Mouse (Mus musculus): ENCODE results near the gene Med20. TPM values are rescaled to one million over a fixed set of nuclear protein-coding genes. Genes with fewer than 3 reads are reported as not detected.

Gene Med20
- polyA plus RNA-seq, 1 experiment from 2014 or later: 51.6 TPM

Other genes starting within 250 kb of the Med20 start
- 68.7 and 72.4 TPM in 2 replicates for gene Mrps10, start 242.7 kb upstream of the Med20 start, polyA plus RNA-seq (2015; fragmentation: Nextera tagmentation; extraction: Ambion mirVana)
- 0.68 and 0.70 TPM in 2 replicates for gene Guca1b, start 226.2 kb upstream of the Med20 start, polyA plus RNA-seq (2015; fragmentation: Nextera tagmentation; extraction: Ambion mirVana)
- gene Guca1a, start 211.0 kb upstream of the Med20 start, polyA plus RNA-seq (2015; fragmentation: Nextera tagmentation; extraction: Ambion mirVana): 1.2 and 1.8 TPM in 2 replicates
- 1.8 and 2.3 TPM in 2 replicates for gene AI661453, start 175.0 kb upstream of the Med20 start, polyA plus RNA-seq (2015; fragmentation: Nextera tagmentation; extraction: Ambion mirVana)
- gene 1700001C19Rik, start 174.2 kb upstream of the Med20 start, polyA plus RNA-seq (2015; fragmentation: Nextera tagmentation; extraction: Ambion mirVana): not detected in 2 replicates
- 30.5 and 30.9 TPM in 2 replicates for gene Taf8, start 109.3 kb upstream of the Med20 start, polyA plus RNA-seq (2015; fragmentation: Nextera tagmentation; extraction: Ambion mirVana)
- gene Ccnd3, start 106.5 kb upstream of the Med20 start, polyA plus RNA-seq (2015; fragmentation: Nextera tagmentation; extraction: Ambion mirVana): 258 and 277 TPM in 2 replicates
- gene Bysl, start 90 bp upstream of the Med20 start, polyA plus RNA-seq (2015; fragmentation: Nextera tagmentation; extraction: Ambion mirVana): 17.0 and 19.4 TPM in 2 replicates
- 1.8 and 2.2 TPM in 2 replicates for gene Gm20517, start within 50 bp of the Med20 start, polyA plus RNA-seq (2015; fragmentation: Nextera tagmentation; extraction: Ambion mirVana)
- 2.5 and 2.6 TPM in 2 replicates for gene Usp49, start 19.1 kb downstream of the Med20 start, polyA plus RNA-seq (2015; fragmentation: Nextera tagmentation; extraction: Ambion mirVana)
- gene Tomm6, start 76.8 kb downstream of the Med20 start, polyA plus RNA-seq (2015; fragmentation: Nextera tagmentation; extraction: Ambion mirVana): 389 and 399 TPM in 2 replicates
- gene Frs3, start 77.4 kb downstream of the Med20 start, polyA plus RNA-seq (2015; fragmentation: Nextera tagmentation; extraction: Ambion mirVana): 5.1 TPM in 2 replicates
- 0.26 and 0.41 TPM in 2 replicates for gene Gm21981, start 82.9 kb downstream of the Med20 start, polyA plus RNA-seq (2015; fragmentation: Nextera tagmentation; extraction: Ambion mirVana)
- 0.69 and 0.88 TPM in 2 replicates for gene Prickle4, start 83.2 kb downstream of the Med20 start, polyA plus RNA-seq (2015; fragmentation: Nextera tagmentation; extraction: Ambion mirVana)
- 22.5 and 26.8 TPM in 2 replicates for gene Pgc, start 115.3 kb downstream of the Med20 start, polyA plus RNA-seq (2015; fragmentation: Nextera tagmentation; extraction: Ambion mirVana)
- 13.1 and 13.7 TPM in 2 replicates for gene Tfeb, start 125.4 kb downstream of the Med20 start, polyA plus RNA-seq (2015; fragmentation: Nextera tagmentation; extraction: Ambion mirVana)
- gene Mdfi, start 223.1 kb downstream of the Med20 start, polyA plus RNA-seq (2015; fragmentation: Nextera tagmentation; extraction: Ambion mirVana): 18.1 and 22.1 TPM in 2 replicates